In genomic region chr11:113147535-113148197, GRCm38 (mm10) we compare ENCODE assay signal across 10 mouse cellular contexts.
DNase-seq lines count a peak whose midpoint lies in the region; ATAC-seq and TF ChIP-seq lines count a peak whose summit lies in the region.
"Had no signal": no experiment of that assay in that cellular context is flagged by ENCODE, and none has a peak within 500 bp of the region (broad histone marks: within the 10 kb centered on the region; RNA-seq: fewer than 3 reads in every experiment).

No protein-coding gene starts in this region.

- TF ChIP-seq CTCF in kidney, postnatal 0 days (IDR thresholded peaks at IDR 0.05; ENCODE audit: low read depth), result no peak
- TF ChIP-seq CTCF in testis, adult 2 months (IDR thresholded peaks at IDR 0.05; ENCODE audit: control insufficient read depth, insufficient read depth, insufficient replicate concordance, low read depth, low read length), result no peak
- TF ChIP-seq CTCF in stomach, postnatal 0 days (IDR thresholded peaks at IDR 0.05; ENCODE audit: low read depth), result no peak

- H3K4me2 ChIP-seq in kidney, postnatal 0 days (ENCODE audit: low read length), result 0 out of 2 replicates have a peak overlapping the region, but pooled peaks have one; percentile 6
- H3K4me2 ChIP-seq in stomach, postnatal 0 days (replicated peaks; ENCODE audit: low read depth), result peak overlapping the region; percentile 29; the same call in 1 of the 2 replicates

- peak; percentile 71 for ATAC-seq in kidney, postnatal 0 days (replicated peaks; ENCODE audit: low FRiP score, low read depth)
- peak; percentile 83 for ATAC-seq in stomach, postnatal 0 days (ENCODE audit: low FRiP score, low TSS enrichment)

- H3K9ac ChIP-seq in kidney, postnatal 0 days (ENCODE audit: low read depth, low read length), result no peak overlapping the region
- peak overlapping the region; percentile 35; the same call in 1 of the 2 replicates for H3K9ac ChIP-seq in stomach, postnatal 0 days (ENCODE audit: low read length)

- intact Hi-C loops in left cerebral cortex, postnatal 14 days (cut with DNase I), result no loop called here

- no peak for TF ChIP-seq POLR2A in testis, adult 2 months (IDR thresholded peaks at IDR 0.05; ENCODE audit: control insufficient read depth, low read depth, low read length)

- H3K27me3 ChIP-seq in kidney, postnatal 0 days (ENCODE audit: insufficient read depth, low read length), result no peaks in the 10 kb centered on the region
- H3K27me3 ChIP-seq in testis, adult 2 months (ENCODE audit: control insufficient read depth, insufficient read depth, low read length), result no peaks in the 10 kb centered on the region
- H3K27me3 ChIP-seq in stomach, postnatal 0 days (ENCODE audit: control insufficient read depth, insufficient read depth, low read length), result no peaks in the 10 kb centered on the region

- H3K4me1 ChIP-seq in kidney, postnatal 0 days (replicated peaks; ENCODE audit: insufficient read depth, low read length), result peaks cover 27% of the 10 kb centered on the region
- peaks cover 3% of the 10 kb centered on the region; the same call in 1 of the 2 replicates for H3K4me1 ChIP-seq in testis, adult 2 months (ENCODE audit: control insufficient read depth, insufficient read depth, low read length)
- H3K4me1 ChIP-seq in stomach, postnatal 0 days (replicated peaks; ENCODE audit: control insufficient read depth, insufficient read depth), result peaks cover 4% of the 10 kb centered on the region; the same call in 1 of the 2 replicates

- WGBS in kidney, postnatal 0 days, result 20% methylated on average over 17 of the region's 17 CpGs
- 23% methylated on average over 16 of the region's 17 CpGs for WGBS in stomach, postnatal 0 days

- peak; percentile 27 for DNase-seq in cerebellum, adult 11-12 months
- DNase-seq in cerebellum, adult 8-10 months, result no peak
- no peak for DNase-seq in kidney, postnatal 0 days (ENCODE audit: low spot score)
- DNase-seq in kidney, adult 8-10 months, result no peak
- no peak for DNase-seq in testis, postnatal 10 days (ENCODE audit: low spot score)
- peak; percentile 74 for DNase-seq in stomach, postnatal 0 days (ENCODE audit: low spot score)
- no peak for DNase-seq in left cerebral cortex, postnatal 14 days (ENCODE audit: low spot score in 2 of 2)
- DNase-seq: spleen, adult 18-20 months had no signal

- no peaks in the 10 kb centered on the region for H3K36me3 ChIP-seq in kidney, postnatal 0 days (ENCODE audit: insufficient read depth, low read length)
- H3K36me3 ChIP-seq in testis, adult 2 months (ENCODE audit: control insufficient read depth, insufficient read depth, low read length), result no peaks in the 10 kb centered on the region
- H3K36me3 ChIP-seq in stomach, postnatal 0 days (ENCODE audit: control insufficient read depth, insufficient read depth, low read length), result no peaks in the 10 kb centered on the region

- no peak overlapping the region for H3K27ac ChIP-seq in kidney, postnatal 0 days
- peak overlapping the region; percentile 43; the same call in 1 of the 2 replicates for H3K27ac ChIP-seq in testis, adult 2 months (ENCODE audit: control insufficient read depth, insufficient read depth, low read depth, low read length)
- H3K27ac ChIP-seq in stomach, postnatal 0 days (replicated peaks), result peak overlapping the region; percentile 76

- no peaks in the 10 kb centered on the region for H3K9me3 ChIP-seq in kidney, postnatal 0 days (replicated peaks; ENCODE audit: low read length)
- no peaks in the 10 kb centered on the region for H3K9me3 ChIP-seq in stomach, postnatal 0 days (ENCODE audit: control insufficient read depth, low read length)

- TF ChIP-seq EP300 in stomach, postnatal 0 days (optimal IDR thresholded peaks at IDR 0.05), result no peak

- H3K4me3 ChIP-seq in kidney, postnatal 0 days (replicated peaks; ENCODE audit: low read depth, low read length), result no peak overlapping the region
- H3K4me3 ChIP-seq in testis, adult 2 months (ENCODE audit: control insufficient read depth, low read depth, low read length), result no peak overlapping the region
- H3K4me3 ChIP-seq in stomach, postnatal 0 days (ENCODE audit: low read depth, low read length), result no peak overlapping the region
- H3K4me3 ChIP-seq: myocyte had no signal

Comparison
In these comparisons a context has a peak if more than half of its experiments do, and no peak if none do; other contexts are left out.
1. DNase-seq: peak in cerebellum, adult 11-12 months (single experiment) and stomach, postnatal 0 days (single experiment); none in cerebellum, adult 8-10 months (single experiment), kidney, postnatal 0 days (single experiment), kidney, adult 8-10 months (0 of 2), testis, postnatal 10 days (single experiment) and left cerebral cortex, postnatal 14 days (0 of 2).